Mouse (Mus musculus) mesoderm, embryonic 11.5 days (tissue): ENCODE data around the gene Srpx2.

Experiments used
- DNase-seq: peaks from one replicate; pipeline ENCODE4 v3.0.0-alpha.2; 2012; ENCODE audit warnings: low read depth, low spot score

Srpx2 gene

DNA sequence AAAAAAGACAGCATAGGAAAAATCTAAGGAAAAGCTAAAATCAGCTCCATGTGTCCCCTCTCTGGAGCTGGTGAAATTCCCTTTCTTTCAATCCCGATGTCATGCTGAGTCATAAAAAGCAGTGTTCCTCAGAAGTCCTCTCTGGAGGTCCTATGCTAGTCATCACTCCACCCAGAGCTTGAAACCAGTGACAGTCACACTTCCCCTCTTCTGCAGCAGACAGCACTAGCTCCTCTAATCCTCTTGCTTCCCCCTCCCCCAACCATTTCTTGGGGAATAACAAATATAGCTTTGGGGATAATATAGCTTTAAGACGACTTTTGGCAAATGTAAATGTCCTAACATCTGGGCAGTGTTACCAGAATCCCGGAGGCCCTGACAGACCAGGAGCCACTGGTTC lies at the start of gene Srpx2:
Gene Srpx2 (plus strand): TSS at position 166 of the 400 bp plus-strand sequence.
- no peak for DNase-seq

DNA sequence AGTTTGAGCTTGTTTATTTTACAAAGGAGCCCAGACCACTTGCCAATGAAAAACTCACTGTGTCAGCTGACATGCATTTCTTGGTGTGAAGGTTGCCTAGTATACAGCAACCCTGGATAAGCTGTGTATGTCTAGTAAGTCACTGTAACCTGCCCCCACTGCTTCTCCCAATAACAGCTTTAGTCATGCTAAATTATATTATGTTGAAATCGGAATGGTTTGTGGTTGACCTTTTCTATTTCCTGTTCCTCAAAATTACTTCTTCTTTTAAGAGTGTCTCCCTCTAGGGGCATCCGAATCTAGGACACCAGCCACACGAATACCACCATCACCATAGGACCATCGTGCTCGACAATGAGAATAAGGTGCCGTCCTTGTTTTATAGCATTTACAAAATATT lies 38.5 kb upstream of the Srpx2 start:
- no peak for DNase-seq

DNA sequence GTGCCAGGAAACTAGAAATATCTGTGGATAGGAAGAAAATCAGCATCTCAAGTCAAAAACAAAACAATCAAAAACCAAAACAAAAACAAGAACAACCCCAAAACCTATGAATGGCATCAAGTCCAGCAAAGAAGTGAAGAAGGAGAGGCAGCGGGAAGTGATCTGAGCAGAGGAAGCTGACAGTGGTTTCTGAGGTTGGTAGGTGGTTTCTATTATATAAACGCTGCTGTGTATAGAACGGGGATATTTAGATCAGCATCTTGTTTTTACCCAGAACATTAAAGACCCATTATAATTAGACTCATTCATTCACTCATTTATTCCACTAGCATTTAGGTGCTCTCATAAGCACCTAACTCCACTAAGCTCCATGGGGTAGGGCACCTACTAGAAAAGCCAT lies 20.9 kb upstream of the Srpx2 start:
- DNase-seq: no peak

DNA sequence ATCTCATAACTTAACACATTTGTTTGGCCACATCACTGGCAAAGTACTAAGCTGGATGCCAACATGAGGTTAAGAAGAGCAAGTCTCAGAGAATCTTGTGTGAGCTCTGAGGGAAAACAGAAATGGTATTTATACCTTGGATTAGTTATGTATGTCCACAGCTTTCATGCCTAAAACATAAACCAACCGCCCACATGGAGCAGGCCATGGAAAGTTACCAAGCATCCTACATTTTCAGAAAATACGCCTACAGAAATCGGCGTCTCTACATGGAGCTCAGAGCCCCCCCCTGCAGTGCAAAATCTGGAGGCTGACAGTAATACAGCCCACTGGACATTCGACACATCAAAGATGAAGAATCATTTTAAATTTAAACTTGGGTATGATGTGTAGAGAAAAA lies 20.1 kb upstream of the Srpx2 start:
- DNase-seq: no peak

DNA sequence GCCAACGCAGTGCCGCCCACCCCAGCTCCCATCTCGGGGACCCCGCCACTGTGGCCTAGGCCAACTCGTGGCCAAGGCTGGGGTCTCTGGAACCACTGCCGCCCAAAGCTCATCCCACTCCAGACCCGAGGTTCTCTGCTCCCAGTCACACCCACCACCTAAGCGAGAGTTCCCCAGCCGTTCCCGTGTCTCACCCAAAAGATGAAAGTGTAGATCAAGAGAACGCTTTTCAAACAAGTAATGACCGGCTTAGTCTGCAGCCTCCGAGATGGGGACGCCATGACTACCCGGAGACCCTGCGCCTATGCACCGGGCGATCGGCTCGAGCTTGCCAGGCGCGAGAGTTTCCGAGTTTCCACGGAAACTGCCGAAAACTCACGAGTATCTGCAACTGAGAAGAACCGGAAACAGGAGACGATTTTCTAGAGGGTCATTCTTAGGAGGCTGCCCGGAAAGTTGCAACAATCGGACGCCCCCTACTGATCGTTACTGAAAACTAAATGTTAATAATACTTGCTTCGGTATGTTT lies 10.1 kb upstream of the Srpx2 start, which contains the start of gene Tspan6:
Gene Tspan6 (minus strand): TSS at position 416 of the 529 bp plus-strand sequence.
- peak; percentile 91 for DNase-seq

DNA sequence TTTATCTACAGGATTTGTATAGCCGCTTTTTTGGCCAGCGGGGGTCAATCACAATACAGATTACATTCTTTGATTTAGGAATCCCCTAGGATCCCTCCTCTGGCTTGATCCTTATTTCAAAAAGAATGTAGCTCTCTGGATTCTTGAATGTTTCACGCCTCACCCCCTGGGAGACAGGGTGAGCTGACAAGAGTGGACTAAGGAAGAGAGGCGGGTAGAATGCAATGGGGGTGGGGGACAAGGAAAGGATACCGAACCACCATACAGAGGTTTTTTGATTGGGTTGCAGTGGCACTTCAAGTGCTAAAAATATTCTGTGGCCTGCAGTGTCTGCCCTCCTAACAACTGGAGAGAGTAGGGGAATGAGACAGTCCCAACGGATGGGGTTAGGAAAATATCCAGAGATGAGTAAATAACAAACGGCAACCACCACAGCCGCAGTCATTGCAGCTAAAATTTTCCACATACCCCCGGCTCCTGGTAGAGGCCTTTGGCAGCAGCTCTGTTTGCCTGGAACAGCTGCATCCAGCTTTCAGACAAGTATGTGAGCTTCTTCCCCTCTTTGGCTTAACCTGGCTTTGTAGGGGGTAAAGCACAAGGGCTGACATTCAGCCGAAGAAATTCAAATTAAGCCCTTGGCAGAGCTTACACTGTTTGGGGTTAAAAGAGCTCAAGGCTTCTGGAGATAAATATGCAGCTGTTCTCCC lies 3.3 kb downstream of the Srpx2 start:
- no peak for DNase-seq

DNA sequence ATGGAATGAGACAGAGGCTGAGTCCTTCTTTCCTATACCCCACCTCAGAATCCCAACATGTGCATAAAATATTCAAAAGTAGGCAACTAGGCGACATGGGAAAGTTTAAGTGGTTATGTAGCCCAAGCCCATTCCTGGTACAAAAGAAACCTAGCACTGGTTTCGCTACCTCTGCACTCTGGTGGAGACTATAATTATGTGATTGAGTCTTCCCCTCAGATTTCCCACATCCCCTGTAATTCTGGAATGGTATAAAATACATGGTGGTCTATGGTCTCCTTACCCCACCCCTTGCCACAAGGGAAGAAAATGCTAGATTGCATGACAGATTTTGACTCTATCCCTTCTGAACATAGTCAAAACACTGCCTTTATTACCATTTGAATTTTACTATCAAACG lies 4.8 kb downstream of the Srpx2 start:
- no peak for DNase-seq

DNA sequence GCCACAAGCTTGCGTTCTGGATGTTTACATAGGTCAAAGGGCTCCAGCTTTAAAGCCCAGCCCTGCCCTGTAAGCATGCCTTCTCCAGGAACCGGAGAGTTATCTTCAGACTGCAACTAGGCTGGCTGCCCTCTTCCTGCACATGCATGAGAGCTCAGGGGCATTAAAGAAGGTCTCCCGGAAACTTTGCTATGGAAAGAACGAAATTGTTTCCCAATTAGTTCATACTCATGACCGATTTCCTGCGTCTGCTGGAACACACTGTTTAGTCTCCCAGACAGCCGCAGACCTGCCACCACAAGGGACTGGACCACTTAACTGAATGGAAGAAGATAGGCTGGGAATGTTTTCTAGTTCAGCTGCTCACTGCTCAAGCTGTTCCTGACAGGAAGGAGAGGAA lies 6.0 kb downstream of the Srpx2 start:
- DNase-seq: no peak

DNA sequence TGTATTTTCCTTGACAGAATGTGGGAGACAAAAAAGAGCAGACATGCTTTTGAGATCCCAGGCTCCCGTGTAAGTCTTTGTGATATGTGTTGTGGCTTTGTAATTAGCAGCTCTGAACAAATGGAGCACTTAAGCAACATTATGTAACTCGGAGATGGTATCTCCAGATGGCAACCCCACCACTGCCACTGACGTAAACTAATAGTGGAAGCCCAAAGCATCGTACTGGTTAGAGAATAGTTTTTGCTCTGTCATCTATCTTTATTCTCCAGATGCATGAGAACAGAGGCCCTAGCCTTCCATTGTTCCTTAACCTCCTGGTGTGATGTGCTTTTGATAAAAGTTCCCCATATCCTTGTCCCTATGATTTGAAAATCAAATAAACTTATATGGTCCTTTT lies 13.0 kb downstream of the Srpx2 start:
- no peak for DNase-seq

DNA sequence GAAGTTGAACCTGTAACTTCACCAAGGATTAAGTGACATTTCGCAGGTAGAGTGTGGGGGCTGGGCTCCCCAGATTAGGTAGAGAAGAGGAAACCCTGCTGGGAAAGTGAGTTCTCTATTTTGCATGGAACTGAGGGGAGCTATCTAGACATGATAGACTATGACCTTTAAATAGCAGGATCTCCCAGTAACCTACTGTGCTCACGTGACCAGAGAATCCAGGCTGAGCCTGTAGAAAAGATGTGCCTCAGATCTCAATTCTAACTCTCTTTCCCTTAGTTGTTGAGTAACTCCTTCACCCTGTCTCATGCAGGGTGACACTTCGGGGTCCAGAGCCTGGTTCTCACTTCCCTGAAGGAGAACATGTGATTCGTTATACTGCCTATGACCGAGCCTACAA lies 18.5 kb downstream of the Srpx2 start:
- DNase-seq: no peak

DNA sequence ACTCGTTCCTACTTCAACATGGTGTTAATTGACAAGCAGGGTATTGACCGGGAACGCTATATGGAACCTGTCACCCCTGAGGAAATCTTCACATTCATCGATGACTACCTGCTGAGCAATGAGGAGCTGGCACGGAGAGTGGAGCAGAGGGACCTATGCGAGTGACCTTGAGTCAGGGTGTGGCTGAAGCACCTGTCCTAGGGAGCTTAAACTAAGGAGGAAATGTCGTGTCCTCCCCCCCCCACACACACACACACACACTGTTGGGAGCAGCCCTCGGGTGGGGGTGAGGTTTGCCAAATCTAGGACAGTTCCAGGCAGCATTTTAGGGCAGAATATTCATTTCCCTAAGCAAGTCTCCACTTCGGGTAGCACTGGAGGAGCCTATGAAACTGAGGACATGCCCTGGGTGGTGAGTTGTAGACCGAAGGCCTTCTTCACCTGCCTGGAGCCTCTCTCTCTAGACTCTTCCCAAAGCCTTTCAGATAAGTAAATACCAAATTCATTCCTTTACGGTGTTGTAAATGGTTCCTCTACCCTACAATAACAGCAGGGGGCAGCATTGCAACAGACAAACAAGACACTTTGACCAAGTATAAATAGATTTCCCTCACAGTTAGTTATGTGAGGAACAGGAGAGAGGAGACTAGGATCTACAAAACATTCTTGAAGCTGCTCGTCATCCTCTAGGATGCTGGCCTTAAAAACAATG lies 23.2 kb downstream of the Srpx2 start:
- peak; percentile 44 for DNase-seq

DNA sequence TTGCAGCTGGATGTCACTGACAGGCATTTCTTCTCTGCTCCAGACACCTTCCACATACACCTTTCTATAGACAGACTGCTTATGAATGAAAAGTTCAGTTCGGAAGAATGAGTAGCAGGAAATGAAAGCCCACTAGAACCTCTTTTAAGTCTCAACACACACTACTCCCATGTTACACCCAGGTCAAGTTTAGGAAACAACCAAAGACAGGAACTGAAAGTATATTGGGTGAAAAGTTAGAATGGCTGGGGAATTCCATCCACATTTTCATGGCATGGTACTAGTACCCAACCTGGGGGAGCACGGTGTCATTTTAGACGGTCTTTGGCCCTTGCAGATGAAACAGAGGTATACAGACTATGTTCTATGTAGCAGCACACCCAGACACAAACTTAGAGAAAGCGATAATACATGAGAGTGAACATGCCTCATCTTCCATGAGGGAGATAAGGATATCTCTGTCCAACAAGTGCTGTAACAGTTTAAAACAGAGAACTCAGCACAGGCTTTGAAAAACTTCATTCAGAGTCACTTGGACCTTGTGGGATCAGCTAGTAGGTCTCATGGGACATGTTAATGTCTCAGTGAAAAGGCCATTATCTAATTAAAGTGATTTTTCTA lies 28.5 kb downstream of the Srpx2 start:
- no peak for DNase-seq

DNA sequence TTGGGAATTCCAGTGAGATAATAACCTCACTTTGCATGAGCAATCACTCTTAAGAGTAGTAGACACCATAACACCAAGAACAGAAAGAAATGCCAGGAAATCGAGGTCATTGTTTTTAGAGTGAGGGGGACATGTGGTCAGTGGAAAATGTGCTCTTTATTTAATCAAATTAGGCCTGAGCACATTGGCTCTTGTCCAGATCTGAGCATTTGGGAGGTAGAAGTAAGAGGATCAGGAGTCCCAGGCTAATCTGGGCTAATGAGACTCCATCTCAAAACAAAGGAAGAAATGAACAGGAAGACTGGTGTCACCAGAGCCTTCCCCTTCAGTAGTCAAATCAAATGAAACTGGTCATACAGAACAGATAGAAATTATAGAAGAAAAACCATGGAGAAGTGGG lies 31.3 kb downstream of the Srpx2 start:
- no peak for DNase-seq

DNA sequence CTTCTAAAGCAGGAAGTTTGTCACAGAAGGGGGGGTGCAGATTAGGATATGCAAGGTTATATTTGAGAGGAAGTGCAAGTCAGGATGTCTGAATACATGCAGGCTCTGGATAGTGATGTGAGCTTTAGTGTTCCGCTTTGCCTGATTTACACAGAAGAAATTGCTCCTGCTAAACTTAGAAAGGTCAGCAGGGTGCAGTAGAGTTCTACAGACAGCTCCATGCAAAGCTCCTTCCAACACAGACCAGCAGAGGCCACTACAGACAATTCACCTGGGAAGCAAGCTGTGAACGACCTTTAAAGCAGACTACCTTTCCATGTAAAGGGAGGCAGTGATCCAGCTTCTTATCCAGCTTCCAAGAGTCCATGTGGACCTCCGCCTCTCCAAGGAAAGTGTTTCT lies 39.2 kb downstream of the Srpx2 start:
- DNase-seq: peak; percentile 64

DNA sequence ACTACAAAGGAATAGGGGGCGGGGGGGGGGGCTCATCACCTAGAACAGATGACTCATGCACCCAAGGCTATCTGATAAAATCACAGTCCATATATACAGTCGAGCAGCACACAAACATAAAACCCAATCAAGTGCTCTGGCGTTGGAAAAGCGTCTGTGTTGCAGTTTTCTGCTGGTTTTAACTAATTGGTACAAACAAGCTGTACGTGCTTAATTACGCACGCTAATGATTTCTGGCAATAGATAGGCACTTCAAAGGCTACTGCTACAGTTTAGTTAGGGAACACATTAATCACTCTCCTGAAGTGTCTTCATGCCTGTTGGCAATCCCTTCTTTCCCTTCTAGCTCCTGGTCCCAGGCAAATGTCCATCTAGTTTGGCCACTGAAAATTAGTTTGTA lies 46.4 kb downstream of the Srpx2 start:
- DNase-seq: no peak

DNA sequence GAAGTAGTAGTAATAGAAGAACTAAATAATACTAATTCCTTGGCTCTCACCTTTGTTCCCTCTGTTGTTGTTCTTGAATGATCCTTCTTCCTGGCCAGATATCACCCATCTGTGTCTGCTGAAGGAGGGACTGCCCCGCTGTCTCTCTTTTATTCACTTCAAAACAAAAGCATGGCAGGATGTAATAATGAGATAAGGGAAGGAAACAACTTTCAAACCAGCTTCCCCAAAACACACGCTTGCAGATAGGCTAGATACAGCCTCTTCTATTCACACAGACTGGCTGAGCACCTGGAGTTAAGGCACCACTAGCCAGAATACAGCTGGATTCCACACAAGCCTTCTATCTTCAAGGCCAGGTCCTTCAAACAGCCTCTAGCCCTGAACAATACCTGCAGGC lies 52.4 kb downstream of the Srpx2 start:
- no peak for DNase-seq

DNA sequence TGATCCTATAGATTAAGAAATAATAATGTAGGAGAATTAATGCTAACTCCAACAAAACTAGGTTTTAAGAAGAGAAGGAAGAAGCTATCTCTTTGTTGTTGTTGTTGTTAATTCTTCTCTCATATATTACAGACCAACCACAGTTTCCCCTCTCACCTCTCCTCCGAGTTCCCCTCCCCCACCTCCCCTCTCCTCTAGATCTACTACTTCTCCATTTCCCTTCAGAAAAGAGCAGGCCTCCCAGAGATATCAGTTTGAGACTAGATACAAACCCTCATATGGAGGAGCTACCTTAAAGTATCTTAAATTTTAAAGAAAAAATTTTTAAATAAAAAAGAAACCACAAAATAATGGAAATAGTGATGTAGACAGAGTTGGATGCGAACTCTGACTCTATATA lies 56.4 kb downstream of the Srpx2 start:
- no peak for DNase-seq

DNA sequence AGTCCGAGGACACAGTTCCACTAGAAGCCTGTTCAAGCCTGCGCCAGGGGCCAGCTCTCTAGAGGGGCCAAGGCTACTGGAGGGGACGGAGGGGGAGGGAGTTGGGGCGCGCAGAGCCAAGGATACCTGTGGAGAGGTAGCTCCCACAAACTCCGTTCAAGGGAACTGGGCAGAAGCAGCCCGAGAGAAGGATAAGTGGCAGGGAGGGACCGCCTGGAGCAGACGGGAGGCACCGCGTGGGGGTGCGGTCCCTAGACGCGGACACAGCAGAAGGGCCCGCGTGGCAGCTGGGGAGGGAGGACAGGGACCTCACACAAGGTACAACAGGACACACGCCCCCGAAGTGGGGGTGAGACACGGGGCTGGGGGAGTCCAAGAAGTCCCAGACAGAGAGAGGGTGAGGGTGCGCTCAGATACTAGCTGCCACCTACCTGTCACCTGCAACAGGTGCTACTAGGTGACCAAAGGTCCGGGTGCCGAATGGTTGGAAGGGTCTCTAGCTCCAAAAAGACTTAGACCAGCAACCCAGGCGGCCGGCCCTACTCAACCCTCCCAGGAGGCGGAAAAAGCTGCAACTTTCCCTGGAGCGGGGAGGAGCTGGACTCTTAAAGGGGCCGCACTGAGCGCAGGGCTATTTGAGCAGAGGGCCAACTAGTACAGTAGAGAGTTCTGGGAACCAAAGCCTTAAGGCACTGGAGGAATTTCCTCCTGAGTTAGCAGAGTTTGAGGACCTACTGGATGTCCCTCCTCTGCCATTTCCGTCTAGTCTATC lies 73.2 kb downstream of the Srpx2 start, which contains the start of gene Sytl4:
Gene Sytl4 (minus strand): TSS at position 582 of the 772 bp plus-strand sequence.
- DNase-seq: peak; percentile 29
